Mouse (Mus musculus): ENCODE measurements around the gene Usf2.

- no peak for TF ChIP-seq CTCF (IDR thresholded peaks at IDR 0.05; ENCODE audit: low read depth, low read length)
- TF ChIP-seq GATA1 (IDR thresholded peaks at IDR 0.05; ENCODE audit: borderline replicate concordance, low read length): no peak
- TF ChIP-seq TAL1 (conservative IDR thresholded peaks at IDR 0.05; ENCODE audit: low read depth, low read length): no peak
Measured at GRCm38 (mm10) chr7:30953459-30953858, 3.1 kb downstream of the Usf2 start.

Measured in G1E (cell line).